Mouse (Mus musculus): Measurements from ENCODE around the gene Cr1l. TPM values are rescaled to one million over a fixed set of nuclear protein-coding genes. Genes with fewer than 3 reads are reported as not detected.
A peak's percentile ranks its signal among the peaks of the same experiment; 100 is the strongest.

Cr1l gene
- 10 to 100 TPM; 34.7 to 35.5 TPM for total RNA-seq (2021)
- long read RNA-seq, experiment 1, transcript Cr1l-201 (10 exons, 1,651 nt) = major isoform, 9 of 21 reads
- long read RNA-seq, experiment 1, partial matches to known transcripts = 1 of 21 reads
- long read RNA-seq, experiment 1, other reads (novel, unspliced or antisense) = 11 of 21 reads
- long read RNA-seq, experiment 2, transcript Cr1l-201 (10 exons, 1,651 nt) = major isoform, 6 of 14 reads
- long read RNA-seq, experiment 2, partial matches to known transcripts = 0 of 14 reads
- long read RNA-seq, experiment 2, other reads (novel, unspliced or antisense) = 8 of 14 reads

DNA sequence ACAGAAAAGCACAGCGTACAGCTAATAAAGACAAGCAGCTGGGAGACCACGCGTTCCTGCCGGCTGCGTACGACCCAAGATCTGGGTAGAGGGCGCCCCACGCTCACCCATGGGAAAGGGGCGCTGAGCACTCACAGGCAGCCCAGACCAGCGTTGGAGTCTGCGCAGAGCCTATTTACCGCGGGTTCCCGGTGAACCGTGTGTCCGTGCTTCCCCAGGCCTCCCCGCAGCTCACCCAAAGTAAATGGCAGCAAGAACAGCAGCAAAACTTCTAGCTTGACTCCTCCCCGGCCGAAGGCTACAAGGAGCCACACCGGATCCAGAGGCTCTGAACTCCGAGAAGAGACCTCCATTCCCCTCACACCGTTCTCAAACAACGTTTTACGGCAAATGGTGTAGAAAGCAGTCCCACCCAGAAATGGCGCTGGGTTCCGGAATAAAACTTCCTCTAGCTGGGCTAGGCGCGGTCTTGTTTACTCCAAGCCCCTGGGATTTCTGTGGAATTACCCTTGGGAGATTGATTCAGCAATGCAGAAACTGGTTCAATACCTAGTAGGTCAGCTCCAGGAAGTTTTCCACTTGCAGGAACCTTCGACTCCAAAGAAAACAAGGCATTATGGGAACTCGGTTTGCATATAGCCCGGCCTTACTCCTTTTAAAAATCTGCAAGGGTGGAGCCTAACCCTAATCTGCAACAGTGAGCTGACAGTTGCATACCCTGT, at the start of gene Cr1l:
TSS of gene Cr1l (minus strand) at position 634 of the 722 bp plus-strand sequence.
- peak; percentile 87 to 88 for DNase-seq (ENCODE audit: low spot score in 2 of 2)
- intact Hi-C loops (cut with DNase I) = no loop called here

DNA sequence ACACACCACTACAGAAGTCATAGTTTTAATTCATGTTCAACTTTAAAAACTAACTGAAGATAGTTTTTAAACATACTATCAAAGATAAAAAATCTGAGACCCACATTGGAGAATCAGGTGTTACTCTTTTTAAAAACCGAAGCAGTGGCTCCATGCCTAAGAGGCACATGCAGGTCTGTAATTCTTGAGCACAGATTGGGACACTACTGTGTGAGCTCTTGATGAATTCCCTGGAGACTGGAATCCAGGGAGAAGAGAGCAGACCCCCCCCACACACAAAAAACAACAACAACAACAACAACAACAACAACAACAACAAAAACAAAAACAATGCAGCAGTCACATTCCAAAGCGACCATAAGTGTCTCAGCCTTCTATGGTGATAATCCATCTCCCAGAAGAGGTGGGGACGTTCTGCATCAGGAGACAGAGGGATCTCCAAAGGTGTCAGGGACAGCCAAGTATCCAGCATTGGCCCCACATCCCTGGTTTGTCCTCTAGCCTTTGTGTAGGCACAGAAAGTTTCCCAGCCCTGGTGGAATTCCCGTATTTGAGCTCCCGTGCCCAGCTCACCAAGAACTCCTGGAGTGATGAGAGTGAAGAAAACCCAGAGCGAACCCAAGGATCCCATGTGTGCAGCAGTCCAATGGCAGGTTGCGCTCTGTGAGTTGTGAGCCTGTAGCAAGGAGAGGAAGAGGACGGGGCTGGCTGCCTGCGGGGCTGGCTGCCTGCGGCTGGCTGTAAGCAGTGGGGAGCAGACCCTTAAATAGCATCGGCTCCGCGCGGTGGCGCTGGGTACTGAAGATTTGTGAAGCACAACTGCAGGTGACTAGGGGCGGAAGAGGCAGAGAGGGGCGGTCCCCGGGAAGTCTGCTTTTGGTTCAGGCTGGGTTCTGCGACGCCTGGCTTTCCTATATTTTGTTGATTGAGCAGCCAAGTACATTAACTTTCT, 44.9 kb upstream of the Cr1l start, which contains the start of gene Cr2:
TSS of gene Cr2 (minus strand) at position 737 of the 952 bp plus-strand sequence.
- DNase-seq (ENCODE audit: low spot score in 2 of 2) = peak; percentile 73 to 74
- intact Hi-C loops (cut with DNase I) = no loop called here

DNA sequence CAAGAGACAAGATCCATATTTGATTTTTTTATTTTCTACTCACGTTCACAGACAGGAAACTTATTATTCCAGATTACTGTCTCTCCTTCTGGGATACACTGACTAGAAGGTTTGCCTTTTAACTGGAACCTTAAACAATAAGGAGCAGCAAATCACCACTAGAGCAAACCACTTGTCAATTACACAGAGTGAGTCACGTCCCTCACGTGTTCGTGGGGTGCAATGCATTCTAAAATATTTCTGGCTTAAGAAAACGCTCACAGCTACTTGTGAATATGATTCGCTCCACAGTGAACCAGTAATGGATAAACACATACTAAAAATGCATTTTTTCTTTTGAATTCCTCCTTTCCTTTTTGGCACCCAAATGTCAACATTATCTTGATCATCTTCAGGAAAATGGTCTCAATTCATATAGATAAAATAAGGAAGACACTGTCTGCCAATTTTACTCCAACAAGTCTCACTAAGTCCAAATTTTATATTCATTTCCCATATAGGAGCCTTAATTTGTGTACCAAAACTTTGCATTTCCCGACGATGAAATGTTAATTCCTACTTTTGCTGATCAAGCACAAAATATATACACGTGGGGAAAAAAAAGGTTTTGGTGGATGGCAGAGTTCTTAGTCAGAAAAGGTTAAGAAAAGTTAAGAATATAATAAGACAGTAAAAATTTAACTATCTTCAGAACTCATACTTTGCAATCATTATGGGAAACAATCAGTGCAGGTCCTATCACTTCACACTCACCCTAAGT, 33.8 kb upstream of the Cr1l start:
- DNase-seq (ENCODE audit: low spot score in 2 of 2) = no peak
- intact Hi-C loops (cut with DNase I) = no loop called here

DNA sequence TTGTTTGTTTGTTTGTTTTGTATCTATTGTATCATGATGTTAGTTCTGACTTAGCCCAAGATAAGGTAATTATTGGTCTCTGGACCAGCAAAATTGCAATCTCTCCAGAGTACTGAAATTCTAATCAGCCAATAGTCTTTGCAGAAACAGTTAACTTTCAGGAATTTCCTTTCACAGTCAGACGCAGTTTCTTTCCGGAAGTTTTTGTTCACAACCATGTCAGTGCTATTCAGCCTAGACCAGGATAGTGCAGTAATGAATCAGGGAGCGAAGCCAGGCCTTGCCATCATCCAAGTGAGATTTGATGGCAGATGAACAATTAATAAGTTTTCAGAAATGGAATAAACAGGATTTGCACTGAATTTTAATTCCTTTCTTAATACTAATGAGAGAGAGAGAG, 684 bp upstream of the Cr1l start:
- DNase-seq (ENCODE audit: low spot score in 2 of 2) = no peak
- intact Hi-C loops (cut with DNase I) = no loop called here

DNA sequence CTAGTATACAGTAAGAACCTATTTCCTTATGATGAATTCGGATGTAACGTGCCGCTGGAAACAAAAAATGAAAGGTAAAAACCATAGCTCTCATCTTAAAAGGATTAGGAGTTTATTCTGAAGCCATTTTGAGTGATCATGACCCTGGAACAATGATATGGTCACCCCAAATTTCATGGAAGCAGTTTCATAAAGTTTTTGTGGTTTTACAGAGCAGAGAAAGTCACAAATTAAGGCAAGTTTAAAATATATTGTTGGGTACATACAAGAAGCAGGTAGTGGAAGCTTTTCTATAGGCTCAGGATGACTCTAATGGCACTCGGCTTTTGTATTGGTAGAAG, 259 bp upstream of the Cr1l start:
- intact Hi-C loops (cut with DNase I) = no loop called here
- no peak for DNase-seq (ENCODE audit: low spot score in 2 of 2)

DNA sequence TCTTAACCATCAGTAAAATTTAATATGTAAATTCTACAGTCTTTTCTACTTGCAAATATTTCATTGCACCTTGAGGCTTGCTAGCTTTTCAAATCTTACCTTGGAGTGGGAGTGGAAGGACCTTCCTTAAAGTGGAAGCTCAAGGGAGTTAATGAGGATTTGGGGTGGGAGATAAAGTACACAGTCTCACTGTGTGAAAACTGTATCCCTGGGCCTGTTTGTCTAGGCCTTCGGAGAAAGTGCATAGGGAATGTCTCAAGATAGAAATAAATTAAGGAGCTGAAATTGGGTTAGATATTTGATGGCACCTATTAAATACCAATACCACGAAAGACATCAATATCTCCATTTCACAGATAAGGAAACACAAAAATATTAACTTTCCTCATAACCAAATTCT, 907 bp downstream of the Cr1l start:
- no peak for DNase-seq (ENCODE audit: low spot score in 2 of 2)
- intact Hi-C loops (cut with DNase I) = no loop called here

DNA sequence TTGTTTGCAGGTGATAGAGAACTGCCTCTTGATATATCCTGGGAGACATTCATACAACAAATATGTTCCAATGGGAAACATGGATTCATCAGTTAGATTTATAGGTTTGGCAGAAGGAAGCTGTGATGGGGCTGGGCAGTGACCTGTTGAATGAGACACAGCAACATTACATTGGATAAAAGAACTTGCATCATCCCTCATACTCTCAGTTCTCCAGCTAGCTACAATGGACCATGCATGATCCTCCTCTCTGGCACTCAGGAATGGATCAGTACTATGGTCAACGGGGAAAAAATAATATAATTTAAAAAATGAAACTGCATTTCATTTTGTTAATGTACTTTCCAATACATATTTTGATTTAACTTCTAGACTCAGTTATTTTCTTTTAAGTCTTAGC, 1.5 kb downstream of the Cr1l start:
- intact Hi-C loops (cut with DNase I) = no loop called here
- DNase-seq (ENCODE audit: low spot score in 2 of 2) = no peak

DNA sequence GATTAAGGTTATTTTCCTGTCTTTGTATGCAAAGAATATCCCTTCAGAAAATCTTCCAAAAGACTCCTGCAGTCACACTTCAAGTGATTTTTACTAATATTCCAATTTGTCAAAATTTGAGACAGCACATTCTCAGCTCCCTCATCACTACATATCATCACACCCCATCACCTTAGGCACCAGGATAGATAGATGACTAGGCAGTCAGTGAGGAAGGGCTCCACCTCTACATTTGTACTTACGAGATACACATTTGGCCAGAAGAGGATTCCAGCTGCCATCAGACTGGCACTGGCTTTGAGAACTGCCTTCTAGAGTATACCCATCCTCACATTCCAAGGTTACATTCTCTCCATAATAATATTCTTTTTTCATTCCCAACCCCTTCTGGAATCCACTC, 17.0 kb downstream of the Cr1l start:
- intact Hi-C loops (cut with DNase I) = no loop called here
- no peak for DNase-seq (ENCODE audit: low spot score in 2 of 2)

DNA sequence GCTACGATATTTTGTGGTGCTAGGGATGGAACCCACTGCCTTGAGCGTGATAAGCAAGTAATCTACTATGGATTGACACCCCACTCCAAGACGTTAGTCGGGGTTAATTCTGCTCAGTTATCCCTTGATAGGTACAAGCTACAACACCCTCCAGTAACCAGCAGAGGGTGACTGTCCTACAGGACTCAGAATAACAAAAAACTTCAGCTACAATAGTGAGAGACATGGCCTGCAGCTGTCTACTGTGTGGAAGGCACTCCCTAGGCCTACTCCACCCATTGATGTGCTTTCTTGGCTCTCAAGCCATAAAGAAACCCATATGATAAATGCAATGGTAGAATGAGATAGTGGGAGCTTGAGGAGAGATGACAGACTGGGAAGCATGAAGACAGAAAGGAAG, 17.8 kb downstream of the Cr1l start:
- intact Hi-C loops (cut with DNase I) = no loop called here
- DNase-seq (ENCODE audit: low spot score in 2 of 2) = no peak

DNA sequence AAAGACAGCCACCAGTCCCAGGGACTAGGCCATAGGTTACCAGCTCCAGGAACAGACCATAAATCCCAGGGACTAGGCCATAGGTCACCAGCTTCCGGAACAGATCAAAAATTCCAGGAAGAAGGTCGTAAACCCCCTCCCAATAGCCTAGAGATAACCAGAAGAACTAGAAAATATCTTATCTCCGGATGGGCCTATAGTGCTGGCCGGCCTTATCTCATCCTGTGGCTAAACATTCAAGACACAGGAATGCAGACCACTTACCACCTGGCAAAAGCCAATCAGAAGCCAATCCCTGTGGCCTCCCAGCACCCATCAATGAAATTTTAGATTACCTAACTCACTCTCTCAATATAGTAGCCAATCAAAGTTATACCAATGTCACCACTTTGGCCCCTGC, 30.7 kb downstream of the Cr1l start:
- intact Hi-C loops (cut with DNase I) = no loop called here
- DNase-seq (ENCODE audit: low spot score in 2 of 2) = no peak

DNA sequence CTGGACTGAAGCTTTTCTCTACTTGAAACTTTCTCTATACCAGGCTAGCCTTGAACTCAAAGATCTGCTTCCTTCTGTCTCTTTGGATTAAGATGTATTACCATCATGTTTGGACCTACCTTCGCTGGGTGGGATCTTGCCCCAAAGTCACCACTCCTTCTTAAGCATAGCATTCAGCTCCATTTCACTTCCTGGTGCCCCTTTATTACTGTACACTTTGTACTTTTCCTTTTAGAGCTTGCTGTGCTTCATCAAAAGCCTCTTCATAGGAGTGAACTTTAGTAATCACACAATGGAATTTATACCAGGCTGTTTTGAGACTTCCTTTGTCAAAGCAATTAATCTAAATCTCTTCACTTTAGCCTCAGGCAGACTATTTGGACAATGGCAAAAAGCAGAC, 33.4 kb downstream of the Cr1l start:
- intact Hi-C loops (cut with DNase I) = no loop called here
- DNase-seq (ENCODE audit: low spot score in 2 of 2) = no peak

DNA sequence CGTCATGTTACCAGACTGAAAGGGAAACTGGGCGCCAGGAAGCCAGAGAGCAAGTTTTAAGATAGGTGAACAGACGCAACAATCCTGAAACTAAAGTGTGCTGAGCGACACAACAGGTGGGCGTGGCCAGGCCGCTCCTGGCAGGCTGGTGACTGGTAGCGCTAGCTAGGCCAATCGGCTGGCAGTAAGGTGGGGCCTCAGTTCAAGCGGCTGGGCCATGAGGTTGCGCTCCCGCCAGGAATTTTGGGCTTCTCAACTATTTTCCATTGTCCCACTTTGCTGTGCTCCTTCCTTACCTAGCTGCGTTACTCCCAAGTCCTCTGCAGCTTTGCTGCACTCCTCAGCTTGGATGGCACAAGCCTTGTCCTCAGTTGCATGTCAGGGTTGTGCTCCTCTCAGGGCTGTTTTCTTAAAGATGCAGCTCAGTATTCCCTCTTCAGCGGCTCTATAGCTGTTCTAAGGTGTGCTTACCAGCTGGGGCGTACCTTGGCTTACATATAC, 39.1 kb downstream of the Cr1l start, which contains the start of gene Cd46:
TSS of gene Cd46 (minus strand) at position 30 of the 501 bp plus-strand sequence.
- peak; percentile 7 to 23 for DNase-seq (ENCODE audit: low spot score in 2 of 2)
- intact Hi-C loops (cut with DNase I) = no loop called here

DNA sequence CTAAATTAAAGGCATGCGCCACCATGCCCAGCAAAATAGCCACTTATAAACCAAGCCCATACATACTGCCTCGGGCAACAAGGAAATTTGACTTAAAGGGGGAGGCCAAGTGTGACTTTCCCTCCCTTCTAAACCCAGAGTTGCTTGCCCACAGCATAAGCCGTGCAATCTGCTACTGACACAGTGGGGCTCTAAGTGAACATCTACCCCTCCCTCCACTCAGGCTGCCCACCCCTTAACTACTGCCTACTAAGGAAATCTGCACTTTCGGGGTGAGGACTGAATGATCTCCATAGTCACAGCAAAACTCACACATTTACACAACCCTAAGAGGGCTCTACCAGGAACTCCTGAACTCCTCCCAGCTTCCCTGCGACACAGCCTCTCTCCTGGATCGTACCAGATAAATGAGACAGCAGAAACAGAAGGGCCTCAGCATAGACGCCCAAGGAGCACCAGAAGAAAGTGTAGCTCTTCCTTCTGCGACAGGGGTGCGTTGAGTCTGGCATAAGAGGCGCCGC, 39.6 kb downstream of the Cr1l start:
- intact Hi-C loops (cut with DNase I) = no loop called here
- no peak for DNase-seq (ENCODE audit: low spot score in 2 of 2)

DNA sequence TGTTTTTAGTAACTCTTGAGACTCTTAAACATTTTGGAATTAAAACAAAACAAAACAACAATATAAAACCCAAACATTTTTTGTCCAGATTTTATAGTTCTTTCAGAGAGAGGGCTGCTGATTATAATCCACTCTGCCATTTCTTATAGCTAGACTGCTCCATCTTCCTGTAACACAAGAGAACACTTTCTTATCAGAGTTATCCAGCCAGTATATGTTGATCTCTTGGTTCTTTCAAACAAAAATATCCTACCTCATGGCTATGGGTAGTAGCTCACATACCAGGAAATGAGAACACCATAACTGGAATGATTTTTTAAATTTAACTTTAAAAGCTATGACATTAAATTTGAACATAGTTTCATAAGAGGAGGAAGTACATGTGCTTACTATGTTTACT, 49.2 kb downstream of the Cr1l start:
- DNase-seq (ENCODE audit: low spot score in 2 of 2) = no peak
- intact Hi-C loops (cut with DNase I) = no loop called here

Other genes starting within 250 kb of the Cr1l start
- 10 to 100 TPM; 49.2 to 55.2 TPM for gene Cd34, start 192.8 kb downstream of the Cr1l start, total RNA-seq (2021)
- 1 to 10 TPM; 4.9 to 6.3 TPM for gene Cd46, start 39.3 kb downstream of the Cr1l start, total RNA-seq (2021)
- gene Cr2, start 45.1 kb upstream of the Cr1l start, total RNA-seq (2021) = 1 to 10 TPM in 1 of 2 experiments, under 1 TPM in 1; 0.22 to 1.6 TPM

Data from left cerebral cortex, postnatal 14 days (tissue).